Mouse (Mus musculus): ENCODE measurements around the gene Dcst1. TPM values are rescaled to one million over a fixed set of nuclear protein-coding genes. Genes with fewer than 3 reads are reported as not detected.

Gene Dcst1
- polyA plus RNA-seq, 1 experiment from 2014 or later, result 0.31 TPM

- no peak overlapping the region for H3K4me2 ChIP-seq (ENCODE audit: low read depth)
- no peaks in the 10 kb centered on the region for H3K27me3 ChIP-seq (ENCODE audit: control insufficient read depth, insufficient read depth, low read length)
- H3K27ac ChIP-seq (ENCODE audit: low read depth, low read length), result no peak overlapping the region
- H3K4me3 ChIP-seq (ENCODE audit: low read depth, low read length), result no peak overlapping the region
- no peaks in the 10 kb centered on the region for H3K36me3 ChIP-seq (ENCODE audit: control insufficient read depth, insufficient read depth, low read length)
- H3K4me1 ChIP-seq (ENCODE audit: control insufficient read depth, insufficient read depth, low read length), result no peaks in the 10 kb centered on the region
- DNase-seq (ENCODE audit: low spot score) (no peak), ATAC-seq (ENCODE audit: insufficient read depth, low FRiP score, low TSS enrichment) (no peak)
- H3K9me3 ChIP-seq (ENCODE audit: control insufficient read depth, low read length), result no peaks in the 10 kb centered on the region
- WGBS, result 70% methylated on average over 4 of the region's 4 CpGs
- no peak overlapping the region for H3K9ac ChIP-seq (ENCODE audit: low read length)
These were observed 59.9 kb downstream of the Dcst1 start for GRCm38 (mm10) chr3:89305105-89305504.

DNA sequence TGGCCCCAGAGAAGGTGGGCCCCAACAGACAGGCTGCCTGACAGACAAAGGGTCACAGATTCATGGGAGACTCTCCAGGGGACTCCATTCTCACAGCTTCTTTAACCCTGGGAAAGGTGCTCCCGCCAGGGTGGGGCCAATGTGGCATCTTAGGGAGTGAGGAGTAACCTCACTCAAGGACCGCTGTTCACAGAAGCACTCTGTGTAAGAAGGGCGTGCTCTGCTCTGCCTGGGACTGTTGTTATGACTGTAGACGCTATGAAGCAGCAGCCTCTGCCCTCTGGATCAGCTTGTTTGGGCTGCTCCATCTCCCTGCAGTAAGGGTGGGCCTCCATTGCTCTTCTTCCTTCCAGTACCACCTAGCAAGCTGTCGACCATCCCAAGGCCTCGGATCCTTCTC lies 60.6 kb downstream of the Dcst1 start:
- no peak overlapping the region for H3K4me3 ChIP-seq (ENCODE audit: low read depth, low read length)
- no peak overlapping the region for H3K9ac ChIP-seq (ENCODE audit: low read length)
- WGBS, result 80% methylated on average over 6 of the region's 6 CpGs
- H3K27ac ChIP-seq (ENCODE audit: low read depth, low read length), result no peak overlapping the region
- no peaks in the 10 kb centered on the region for H3K27me3 ChIP-seq (ENCODE audit: control insufficient read depth, insufficient read depth, low read length)
- DNase-seq (ENCODE audit: low spot score) (no peak), ATAC-seq (ENCODE audit: insufficient read depth, low FRiP score, low TSS enrichment) (no peak)
- no peak overlapping the region for H3K4me2 ChIP-seq (ENCODE audit: low read depth)
- no peaks in the 10 kb centered on the region for H3K9me3 ChIP-seq (ENCODE audit: control insufficient read depth, low read length)
- H3K4me1 ChIP-seq (ENCODE audit: control insufficient read depth, insufficient read depth, low read length), result no peaks in the 10 kb centered on the region
- H3K36me3 ChIP-seq (ENCODE audit: control insufficient read depth, insufficient read depth, low read length), result no peaks in the 10 kb centered on the region

DNA sequence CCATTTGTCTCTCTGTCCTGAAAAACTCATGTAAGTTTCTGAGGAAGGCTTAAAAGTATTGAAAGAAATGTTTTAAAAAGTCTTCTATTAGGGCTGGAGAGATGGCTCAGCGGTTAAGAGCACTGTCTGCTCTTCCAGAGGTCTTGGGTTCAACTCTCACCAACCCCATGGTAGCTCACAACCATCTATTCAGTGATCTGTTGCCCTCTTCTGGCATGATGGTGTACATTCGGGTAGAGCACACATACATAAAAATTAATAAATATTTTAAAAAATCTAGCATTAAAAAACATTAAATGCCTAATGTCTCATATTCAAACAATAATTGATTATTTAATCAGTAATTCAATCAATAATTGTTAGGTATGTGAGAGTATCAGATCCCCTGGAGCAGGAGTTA lies 64.5 kb downstream of the Dcst1 start:
- 61% methylated on average over 2 of the region's 2 CpGs for WGBS
- Histone ChIP-seq H3K9ac (ENCODE audit: low read length) (no peak overlapping the region), H3K4me2 (ENCODE audit: low read depth) (no peak overlapping the region), H3K36me3 (ENCODE audit: control insufficient read depth, insufficient read depth, low read length) (no peaks in the 10 kb centered on the region), H3K4me1 (ENCODE audit: control insufficient read depth, insufficient read depth, low read length) (no peaks in the 10 kb centered on the region), H3K4me3 (ENCODE audit: low read depth, low read length) (no peak overlapping the region), H3K27ac (ENCODE audit: low read depth, low read length) (no peak overlapping the region), H3K9me3 (ENCODE audit: control insufficient read depth, low read length) (no peaks in the 10 kb centered on the region), H3K27me3 (ENCODE audit: control insufficient read depth, insufficient read depth, low read length) (no peaks in the 10 kb centered on the region)
- ATAC-seq (ENCODE audit: insufficient read depth, low FRiP score, low TSS enrichment) (no peak), DNase-seq (ENCODE audit: low spot score) (no peak)

Other genes with a start within 250 kb of the Dcst1 start
- gene Pklr, start 229.1 kb downstream of the Dcst1 start, polyA plus RNA-seq (2014; fragmentation: Nextera tagmentation; extraction: Ambion mirVana), result 1.5 and 2.4 TPM in 2 replicates
- 5.2 and 7.5 TPM in 2 replicates for gene Hcn3, start 205.1 kb downstream of the Dcst1 start, polyA plus RNA-seq (2014; fragmentation: Nextera tagmentation; extraction: Ambion mirVana)
- 26.5 and 32.3 TPM in 2 replicates for gene Clk2, start 200.5 kb downstream of the Dcst1 start, polyA plus RNA-seq (2014; fragmentation: Nextera tagmentation; extraction: Ambion mirVana)
- gene Scamp3, start 187.8 kb downstream of the Dcst1 start, polyA plus RNA-seq (2014; fragmentation: Nextera tagmentation; extraction: Ambion mirVana), result 91.2 and 92.8 TPM in 2 replicates
- gene Fam189b, start 182.1 kb downstream of the Dcst1 start, polyA plus RNA-seq (2014; fragmentation: Nextera tagmentation; extraction: Ambion mirVana), result 32.5 and 36.9 TPM in 2 replicates
- 44.4 and 46.5 TPM in 2 replicates for gene Gba, start 162.3 kb downstream of the Dcst1 start, polyA plus RNA-seq (2014; fragmentation: Nextera tagmentation; extraction: Ambion mirVana)
- gene Thbs3, start 150.1 kb downstream of the Dcst1 start, polyA plus RNA-seq (2014; fragmentation: Nextera tagmentation; extraction: Ambion mirVana), result 26.3 and 26.6 TPM in 2 replicates
- gene Mtx1, start 138.2 kb downstream of the Dcst1 start, polyA plus RNA-seq (2014; fragmentation: Nextera tagmentation; extraction: Ambion mirVana), result 181 and 202 TPM in 2 replicates
- 1.6 and 1.8 TPM in 2 replicates for gene Muc1, start 136.2 kb downstream of the Dcst1 start, polyA plus RNA-seq (2014; fragmentation: Nextera tagmentation; extraction: Ambion mirVana)
- gene Krtcap2, start 119.3 kb downstream of the Dcst1 start, polyA plus RNA-seq (2014; fragmentation: Nextera tagmentation; extraction: Ambion mirVana), result 237 and 255 TPM in 2 replicates
- gene Trim46, start 118.9 kb downstream of the Dcst1 start, polyA plus RNA-seq (2014; fragmentation: Nextera tagmentation; extraction: Ambion mirVana), result 11.6 and 12.8 TPM in 2 replicates
- gene Dpm3, start 105.9 kb downstream of the Dcst1 start, polyA plus RNA-seq (2014; fragmentation: Nextera tagmentation; extraction: Ambion mirVana), result 86.1 and 88.5 TPM in 2 replicates
- 33.8 and 37.6 TPM in 2 replicates for gene Slc50a1, start 94.7 kb downstream of the Dcst1 start, polyA plus RNA-seq (2014; fragmentation: Nextera tagmentation; extraction: Ambion mirVana)
- 13.7 and 15.9 TPM in 2 replicates for gene Efna1, start 84.1 kb downstream of the Dcst1 start, polyA plus RNA-seq (2014; fragmentation: Nextera tagmentation; extraction: Ambion mirVana)
- gene Efna3, start 42.3 kb downstream of the Dcst1 start, polyA plus RNA-seq (2014; fragmentation: Nextera tagmentation; extraction: Ambion mirVana), result 32.7 and 36.5 TPM in 2 replicates
- gene Efna4, start 27.2 kb downstream of the Dcst1 start, polyA plus RNA-seq (2014; fragmentation: Nextera tagmentation; extraction: Ambion mirVana), result 20.5 and 21.6 TPM in 2 replicates
- 16.3 and 18.3 TPM in 2 replicates for gene Adam15, start 15.3 kb downstream of the Dcst1 start, polyA plus RNA-seq (2014; fragmentation: Nextera tagmentation; extraction: Ambion mirVana)
- 0.20 TPM in 1 of 2 replicates, not detected in the other for gene Dcst2, start 3.3 kb downstream of the Dcst1 start, polyA plus RNA-seq (2014; fragmentation: Nextera tagmentation; extraction: Ambion mirVana)
- gene Zbtb7b, start 29.5 kb upstream of the Dcst1 start, polyA plus RNA-seq (2014; fragmentation: Nextera tagmentation; extraction: Ambion mirVana), result 0.25 and 0.54 TPM in 2 replicates
- gene Lenep, start 37.5 kb upstream of the Dcst1 start, polyA plus RNA-seq (2014; fragmentation: Nextera tagmentation; extraction: Ambion mirVana), result 0.13 and 0.73 TPM in 2 replicates
- 29.4 and 30.9 TPM in 2 replicates for gene Flad1, start 46.6 kb upstream of the Dcst1 start, polyA plus RNA-seq (2014; fragmentation: Nextera tagmentation; extraction: Ambion mirVana)
- 432 and 463 TPM in 2 replicates for gene Cks1b, start 53.1 kb upstream of the Dcst1 start, polyA plus RNA-seq (2014; fragmentation: Nextera tagmentation; extraction: Ambion mirVana)
- 43.9 and 48.0 TPM in 2 replicates for gene Shc1, start 53.2 kb upstream of the Dcst1 start, polyA plus RNA-seq (2014; fragmentation: Nextera tagmentation; extraction: Ambion mirVana)
- gene Pygo2, start 65.0 kb upstream of the Dcst1 start, polyA plus RNA-seq (2014; fragmentation: Nextera tagmentation; extraction: Ambion mirVana), result 55.7 and 59.8 TPM in 2 replicates
- 8.6 and 9.1 TPM in 2 replicates for gene Pbxip1, start 71.5 kb upstream of the Dcst1 start, polyA plus RNA-seq (2014; fragmentation: Nextera tagmentation; extraction: Ambion mirVana)
- gene Pmvk, start 89.3 kb upstream of the Dcst1 start, polyA plus RNA-seq (2014; fragmentation: Nextera tagmentation; extraction: Ambion mirVana), result 71.8 and 74.5 TPM in 2 replicates
- 1.4 and 1.9 TPM in 2 replicates for gene Kcnn3, start 154.9 kb upstream of the Dcst1 start, polyA plus RNA-seq (2014; fragmentation: Nextera tagmentation; extraction: Ambion mirVana)